Mouse (Mus musculus) G1E (cell line): ENCODE data around the gene Prrc2b. TPM values are rescaled to one million over a fixed set of nuclear protein-coding genes. Genes with fewer than 3 reads are reported as not detected.

Experiments
- ATAC-seq: 2 replicates; pipeline ENCODE4 v1.8.0; 2016; ENCODE audit warnings: mild to moderate bottlenecking; ENCODE audit not compliant: insufficient number of reproducible peaks, poor library complexity, low FRiP score, severe bottlenecking; ENCODE audit errors: extremely low read depth
- DNase-seq: peaks from one replicate; pipeline ENCODE4 v3.0.0; 2012; ENCODE audit warnings: low spot score
- H3K27me3 ChIP-seq: 2 replicates; pipeline ENCODE4 v1.6.1; 2012; ENCODE audit warnings: mild to moderate bottlenecking, low read length, inconsistent platforms; ENCODE audit not compliant: insufficient read depth
- H3K36me3 ChIP-seq: replicated peaks from 2 replicates; pipeline ENCODE3; 2012; ENCODE audit warnings: mild to moderate bottlenecking, inconsistent platforms
- H3K4me1 ChIP-seq: 2 replicates; pipeline ENCODE4 v1.6.1; 2012; ENCODE audit warnings: low read depth, low read length, inconsistent platforms, mixed read lengths; ENCODE audit not compliant: insufficient read depth
- H3K4me3 ChIP-seq: 2 replicates; pipeline ENCODE4 v1.5.1; 2012; ENCODE audit warnings: low read depth, mild to moderate bottlenecking, inconsistent platforms, low read length, moderate library complexity, mixed read lengths
- H3K9me3 ChIP-seq: replicated peaks from 2 replicates; pipeline ENCODE4 v1.6.1; 2012; ENCODE audit warnings: inconsistent platforms
- CTCF ChIP-seq: IDR thresholded peaks from 2 replicates; pipeline ENCODE4 v1.5.1; 2012; ENCODE audit warnings: low read depth, low read length, inconsistent platforms, mixed read lengths
- GATA1 ChIP-seq: IDR thresholded peaks from 2 replicates; pipeline ENCODE4 v1.6.1; 2012; ENCODE audit warnings: borderline replicate concordance, low read length, inconsistent platforms, mixed read lengths
- GATA2 ChIP-seq: IDR thresholded peaks from 2 replicates; pipeline ENCODE4 v1.6.1; 2012; ENCODE audit warnings: low read depth, low read length, inconsistent platforms, borderline replicate concordance
- POLR2AphosphoS5 ChIP-seq: IDR thresholded peaks from 2 replicates; pipeline ENCODE4 v1.6.1; 2012; ENCODE audit warnings: low read depth, low read length, inconsistent platforms; ENCODE audit not compliant: insufficient replicate concordance
- TAL1 ChIP-seq: conservative IDR thresholded peaks from 2 replicates; pipeline ENCODE4 v1.6.1; 2012; ENCODE audit warnings: low read depth, low read length, inconsistent platforms, mixed read lengths
- polyA plus RNA-seq: library from polyadenylated mRNA; stranded (reverse); fragments of >175 nt; gene quantifications from 2 replicates; pipeline ENCODE4 v1.2.3, GENCODE M21; 2012
- total RNA-seq, 2 experiments: library from RNA; stranded (forward) in 1 of 2; stranded (reverse) in 1 of 2; fragments of 200-1000 nt in 1 of 2; fragments of >200 nt in 1 of 2; fragmentation: Nextera tagmentation in 1 of 2; gene quantifications; 2 replicates each; pipeline ENCODE4 v1.2.3; 2014 to 2017

The Prrc2b gene
- total and polyA plus RNA-seq, 3 experiments: 17.1 to 147 (median 103) TPM

DNA sequence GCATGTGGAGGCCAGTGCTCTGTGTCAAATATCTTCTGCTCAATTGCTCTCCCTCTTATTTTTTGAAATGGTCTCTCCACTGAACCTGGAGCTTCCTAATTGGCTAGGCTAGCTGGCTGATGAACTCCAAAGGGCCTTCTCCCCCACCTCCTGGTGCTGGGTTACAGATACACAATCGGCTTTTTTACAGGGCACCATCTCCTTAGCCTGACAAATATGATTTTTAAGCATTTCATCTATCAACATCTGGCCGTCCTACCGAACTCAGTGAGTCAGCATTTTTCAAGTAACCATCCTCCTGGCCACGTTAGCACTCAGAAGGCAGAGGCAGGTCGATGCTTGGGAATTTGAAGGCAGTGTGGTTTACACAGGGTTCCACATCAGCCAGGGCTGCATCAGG is 6.2 kb upstream of the Prrc2b start:
- Histone ChIP-seq H3K27me3 (no peaks in the 10 kb centered on the region), H3K36me3 (no peaks in the 10 kb centered on the region), H3K4me3 (peak overlapping the region; percentile 11; the same call in 1 of the 2 replicates), H3K4me1 (peaks cover 47% of the 10 kb centered on the region), H3K9me3 (no peaks in the 10 kb centered on the region)
- DNase-seq: no peak
- no peak for TF ChIP-seq POLR2AphosphoS5
- TF ChIP-seq CTCF: no peak
- no peak for TF ChIP-seq GATA2
- no peak for TF ChIP-seq GATA1
- TF ChIP-seq TAL1: no peak
- ATAC-seq: peak; percentile 70

DNA sequence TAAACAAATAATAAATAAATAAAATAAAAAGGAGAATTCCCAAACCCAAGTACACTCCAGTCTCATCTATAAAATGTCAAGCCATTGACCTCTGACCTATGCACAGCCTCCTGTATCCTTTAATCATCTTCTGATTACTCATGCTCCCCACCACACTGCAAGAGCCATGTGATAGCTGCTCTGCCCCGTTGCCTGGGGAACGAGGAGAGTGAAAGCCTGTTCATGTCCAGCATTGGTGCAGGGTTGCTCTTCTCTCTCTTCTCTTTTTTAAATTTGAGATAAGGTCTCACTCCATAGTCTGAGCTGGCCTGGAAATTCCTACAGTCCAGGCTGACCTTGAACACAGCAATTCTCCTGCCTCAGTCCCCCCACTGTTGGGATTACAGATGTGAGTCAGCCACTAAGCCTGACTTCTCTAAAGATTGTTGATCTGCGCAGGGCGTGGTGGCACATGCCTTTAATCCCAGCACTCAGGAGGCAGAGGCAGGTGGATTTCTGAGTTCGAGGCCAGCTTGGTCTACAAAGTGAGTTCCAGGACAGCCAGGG is 4.2 kb upstream of the Prrc2b start:
- DNase-seq: no peak
- no peaks in the 10 kb centered on the region for H3K9me3 ChIP-seq
- H3K27me3 ChIP-seq: no peaks in the 10 kb centered on the region
- peaks cover 43% of the 10 kb centered on the region for H3K4me1 ChIP-seq
- ATAC-seq: 0 out of 2 replicates have a peak, but pooled peaks have one; percentile 32
- TF ChIP-seq POLR2AphosphoS5 (no peak), TAL1 (no peak), CTCF (no peak), GATA2 (no peak), GATA1 (no peak)
- H3K36me3 ChIP-seq: no peaks in the 10 kb centered on the region
- no peak overlapping the region for H3K4me3 ChIP-seq

DNA sequence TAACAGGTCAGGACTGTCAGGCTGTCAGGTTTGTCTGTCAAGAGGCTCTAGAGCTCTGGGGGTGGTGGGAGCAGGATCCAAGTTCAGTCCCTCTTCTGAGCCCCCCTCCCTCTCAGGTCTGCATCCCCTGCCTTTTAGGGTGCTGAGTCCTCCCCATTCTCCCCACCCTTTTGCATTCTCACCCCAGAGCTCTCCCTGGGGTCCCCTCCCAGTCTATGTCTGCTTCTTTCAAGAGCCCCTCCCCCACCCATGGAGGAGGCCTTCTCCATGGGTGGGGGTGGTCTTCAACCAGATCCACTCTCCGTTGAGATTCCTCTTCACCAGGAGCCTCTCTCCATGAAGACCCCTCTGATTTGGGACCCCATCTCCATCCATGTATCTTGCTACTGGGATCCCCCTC is 747 bp upstream of the Prrc2b start:
- DNase-seq (no peak), ATAC-seq (no peak)
- Histone ChIP-seq H3K27me3 (no peaks in the 10 kb centered on the region), H3K9me3 (no peaks in the 10 kb centered on the region), H3K4me1 (peaks cover 54% of the 10 kb centered on the region), H3K4me3 (peak overlapping the region; percentile 85; the same call in 1 of the 2 replicates), H3K36me3 (peaks cover 17% of the 10 kb centered on the region)
- TF ChIP-seq GATA1 (no peak), CTCF (no peak), TAL1 (no peak), POLR2AphosphoS5 (no peak), GATA2 (no peak)

DNA sequence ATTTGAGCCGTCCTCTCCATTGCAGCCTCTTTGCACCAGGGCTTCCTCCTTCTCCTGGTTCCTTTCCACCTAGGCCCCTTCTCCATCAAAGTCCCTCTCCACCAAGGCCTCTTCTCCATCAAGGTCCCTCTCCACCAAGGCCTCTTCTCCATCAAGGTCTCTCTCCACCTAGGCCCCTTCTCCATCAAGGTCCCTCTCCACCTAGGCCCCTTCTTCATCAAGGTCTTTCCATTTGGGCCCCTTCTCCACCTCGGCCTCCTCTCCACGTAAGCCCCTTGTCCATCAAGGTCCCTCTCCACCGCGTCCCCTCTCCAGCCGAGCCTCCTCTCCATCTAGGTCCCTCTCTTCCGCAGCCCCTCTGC is 339 bp upstream of the Prrc2b start:
- ATAC-seq: no peak
- Histone ChIP-seq H3K4me3 (peak overlapping the region; percentile 85), H3K27me3 (no peaks in the 10 kb centered on the region), H3K9me3 (no peaks in the 10 kb centered on the region), H3K36me3 (peaks cover 21% of the 10 kb centered on the region), H3K4me1 (peaks cover 54% of the 10 kb centered on the region)
- DNase-seq: no peak
- no peak for TF ChIP-seq TAL1
- no peak for TF ChIP-seq CTCF
- no peak for TF ChIP-seq POLR2AphosphoS5
- TF ChIP-seq GATA2: no peak
- no peak for TF ChIP-seq GATA1

DNA sequence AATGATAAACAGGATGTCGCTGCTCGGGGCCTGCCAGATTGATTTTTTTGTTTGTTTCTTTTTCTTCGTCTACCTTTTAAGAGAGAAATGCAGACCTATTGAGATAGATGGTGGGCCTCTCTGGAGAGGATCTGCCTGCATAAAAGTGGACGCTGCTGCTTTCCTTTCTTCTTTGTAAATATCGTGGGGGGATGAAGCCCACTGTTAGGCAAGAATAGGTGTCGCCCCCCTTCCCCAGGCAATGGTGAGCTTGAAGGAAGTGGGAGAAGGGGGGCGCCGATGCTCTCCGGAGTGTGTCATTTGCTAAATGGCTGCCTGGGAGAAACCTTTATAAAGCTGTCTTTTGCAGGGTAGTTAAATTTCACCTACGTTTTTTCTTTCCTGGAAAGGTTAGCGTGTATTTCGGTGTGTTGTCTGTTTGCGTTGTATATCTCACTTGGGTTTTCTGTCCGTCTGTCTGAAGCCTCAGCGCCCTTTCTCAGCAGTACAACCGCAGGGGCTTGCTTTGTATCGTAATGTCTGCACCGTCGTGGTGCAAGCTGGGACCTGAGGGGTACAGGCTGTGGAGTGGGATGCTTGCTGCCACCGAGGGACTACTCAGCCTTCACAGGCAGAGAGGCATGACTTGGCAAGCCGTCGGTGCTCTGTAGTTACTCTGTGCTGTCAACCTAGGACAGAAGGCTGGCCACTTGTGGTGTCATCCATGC is 931 bp downstream of the Prrc2b start:
- peaks cover 59% of the 10 kb centered on the region for H3K4me1 ChIP-seq
- H3K9me3 ChIP-seq: no peaks in the 10 kb centered on the region
- TF ChIP-seq GATA2 (no peak), GATA1 (no peak), CTCF (no peak), POLR2AphosphoS5 (no peak), TAL1 (no peak)
- no peaks in the 10 kb centered on the region for H3K27me3 ChIP-seq
- ATAC-seq (peak; percentile 37; the same call in 1 of the 2 replicates), DNase-seq (no peak)
- peak overlapping the region; percentile 85 for H3K4me3 ChIP-seq
- peaks cover 34% of the 10 kb centered on the region for H3K36me3 ChIP-seq

DNA sequence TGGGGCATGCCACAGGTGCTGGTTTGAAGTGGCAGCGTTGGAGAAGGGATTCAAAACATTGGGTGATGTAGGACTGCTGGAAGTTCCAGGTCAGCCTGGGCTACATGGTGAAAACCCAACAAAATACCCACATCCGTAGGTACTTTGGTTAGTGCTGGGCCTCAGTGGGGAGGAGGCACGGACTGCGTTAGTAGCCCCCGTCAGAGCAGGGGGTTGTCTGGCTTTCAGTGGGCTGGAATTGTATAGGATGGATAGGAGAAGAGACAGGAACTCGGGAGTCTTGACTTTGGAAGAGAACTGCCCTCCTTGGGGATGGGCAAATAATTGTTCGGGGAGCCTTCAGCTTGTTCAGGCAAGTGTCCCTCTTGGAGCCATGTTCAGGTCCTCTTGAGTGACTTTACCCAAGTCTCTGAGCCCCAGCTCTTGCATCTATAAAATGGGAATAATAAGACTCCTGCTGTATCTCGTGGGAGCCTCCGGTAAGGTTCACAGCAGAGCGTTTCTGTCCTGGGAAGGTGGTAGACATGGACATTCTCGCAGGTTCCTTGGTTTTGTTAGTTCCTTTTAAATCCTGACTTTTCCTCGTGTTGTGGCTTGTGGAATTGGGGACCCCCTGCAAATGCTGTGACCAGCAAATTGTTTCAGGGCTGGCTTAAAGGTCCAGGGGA is 1.6 kb downstream of the Prrc2b start:
- TF ChIP-seq GATA1 (no peak), CTCF (no peak), GATA2 (no peak), TAL1 (no peak), POLR2AphosphoS5 (no peak)
- Histone ChIP-seq H3K4me1 (peaks cover 65% of the 10 kb centered on the region), H3K36me3 (peaks cover 41% of the 10 kb centered on the region), H3K4me3 (peak overlapping the region; percentile 85), H3K9me3 (no peaks in the 10 kb centered on the region), H3K27me3 (no peaks in the 10 kb centered on the region)
- no peak for ATAC-seq
- no peak for DNase-seq
